Mouse (Mus musculus) heart, embryonic 15.5 days (tissue): ENCODE measurements around the gene Tlnrd1. TPM values are rescaled to one million over a fixed set of nuclear protein-coding genes. Genes with fewer than 3 reads are reported as not detected.
"Not testable (repeated sequence)": the region's sequence is repeated elsewhere in the genome, so short reads cannot be mapped to it uniquely, and the experiment has no call there.

Experiments
- ATAC-seq: fragments of 200-750 bp; cut with Nextera tagmentation; replicated peaks from 2 replicates; pipeline ENCODE4 v1.8.0; 2017; ENCODE audit warnings: low read depth, moderate TSS enrichment; ENCODE audit not compliant: insufficient number of reproducible peaks, insufficient read depth, low FRiP score
- H3K27ac ChIP-seq: fragments of 300-500 bp; sonication (generic); 2 replicates; pipeline ENCODE4 v1.5.1; 2015; ENCODE audit warnings: mild to moderate bottlenecking, inconsistent platforms
- H3K27me3 ChIP-seq: fragments of 300-500 bp; sonication (generic); 2 replicates; pipeline ENCODE4 v1.6.1; 2015; ENCODE audit warnings: inconsistent platforms
- H3K36me3 ChIP-seq: fragments of 300-500 bp; sonication (generic); 2 replicates; pipeline ENCODE4 v1.6.1; 2015; ENCODE audit warnings: mild to moderate bottlenecking, inconsistent platforms
- H3K4me1 ChIP-seq: fragments of 300-500 bp; sonication (generic); replicated peaks from 2 replicates; pipeline ENCODE4 v1.6.1; 2015; ENCODE audit warnings: inconsistent platforms
- H3K4me2 ChIP-seq: fragments of 300-500 bp; sonication (generic); 2 replicates; pipeline ENCODE4 v1.6.1; 2015; ENCODE audit warnings: inconsistent platforms, mild to moderate bottlenecking, moderate library complexity
- H3K4me3 ChIP-seq: fragments of 300-500 bp; sonication (generic); 2 replicates; pipeline ENCODE4 v1.5.1; 2015; ENCODE audit warnings: mild to moderate bottlenecking, inconsistent platforms
- H3K9ac ChIP-seq: fragments of 300-500 bp; sonication (generic); 2 replicates; pipeline ENCODE4 v1.6.1; 2015; ENCODE audit warnings: mild to moderate bottlenecking, inconsistent platforms
- H3K9me3 ChIP-seq: fragments of 300-500 bp; sonication (generic); replicated peaks from 2 replicates; pipeline ENCODE4 v1.6.1; 2016; ENCODE audit warnings: inconsistent platforms
- WGBS: fragments of 180-500 bp; shearing (Covaris S2); methylation state at CpG from one replicate; pipeline ENCODE4 v1.1.7; 2015; ENCODE audit warnings: mixed read lengths; 5-methylcytosine and 5-hydroxymethylcytosine counted together
- polyA plus RNA-seq: library from polyadenylated mRNA; unstranded; fragments of >200 nt; fragmentation: Nextera tagmentation; extraction: Ambion mirVana; gene quantifications from 2 replicates; pipeline ENCODE4 v1.2.1, GENCODE M21; 2015

Tlnrd1 gene
- polyA plus RNA-seq, 1 experiment from 2014 or later, result 10.2 TPM

DNA sequence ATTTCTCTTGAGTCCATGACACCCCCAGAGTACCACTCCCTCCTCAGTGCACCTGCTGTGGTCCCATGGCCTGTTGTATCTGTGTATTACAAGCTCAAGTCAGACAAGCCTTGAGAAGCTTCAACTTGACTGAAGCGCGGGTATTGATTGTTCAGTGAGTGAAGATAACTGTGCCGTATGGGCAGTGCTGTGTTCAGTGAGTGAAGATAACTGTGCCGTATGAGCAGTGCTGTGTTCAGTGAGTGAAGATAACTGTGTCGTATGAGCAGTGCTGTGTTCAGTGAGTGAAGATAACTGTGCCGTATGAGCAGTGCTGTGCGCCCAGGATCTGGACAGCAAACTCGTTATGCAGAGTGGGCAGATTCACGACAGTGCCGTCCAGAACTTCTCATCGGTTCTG is 14.2 kb upstream of the Tlnrd1 start:
- Histone ChIP-seq H3K36me3 (peaks cover 60% of the 10 kb centered on the region), H3K4me3 (no peak overlapping the region), H3K4me2 (no peak overlapping the region), H3K27me3 (no peaks in the 10 kb centered on the region), H3K27ac (no peak overlapping the region), H3K9ac (no peak overlapping the region), H3K4me1 (peaks cover 11% of the 10 kb centered on the region), H3K9me3 (no peaks in the 10 kb centered on the region)
- no peak for ATAC-seq
- 77% methylated on average over 11 of the region's 11 CpGs for WGBS

DNA sequence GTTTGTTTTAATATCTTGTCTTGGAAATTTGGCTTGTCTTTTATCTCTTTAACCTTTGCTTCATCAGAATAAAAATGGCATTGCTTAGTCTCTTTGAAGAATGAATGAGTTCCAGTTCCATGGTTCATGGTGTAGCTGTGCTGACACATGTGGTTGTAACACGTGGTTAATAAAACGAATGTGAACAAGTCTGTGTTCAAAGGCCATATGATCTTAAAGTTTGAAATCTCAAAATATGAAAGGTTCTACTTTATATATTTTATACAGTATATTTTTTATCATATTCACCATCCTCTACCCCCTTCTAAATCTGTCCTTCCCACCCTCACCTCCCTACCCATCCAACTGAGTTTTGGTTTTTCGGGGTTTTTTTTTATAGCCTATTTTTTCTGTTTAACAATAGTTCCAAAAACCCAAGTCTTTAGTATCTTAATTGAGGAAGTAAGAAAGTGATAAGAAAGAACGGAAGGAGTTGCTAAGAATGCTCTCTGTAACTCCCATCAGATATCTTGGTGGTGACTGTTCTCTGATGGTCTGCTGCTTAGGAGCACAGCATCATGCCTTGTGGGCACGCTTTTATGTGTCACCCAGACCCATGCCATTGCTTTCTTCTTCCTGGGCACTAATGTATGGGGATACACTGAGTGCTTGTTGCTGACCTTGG is 12.1 kb upstream of the Tlnrd1 start:
- no peak overlapping the region for H3K27ac ChIP-seq
- H3K4me2 ChIP-seq, result no peak overlapping the region
- no peaks in the 10 kb centered on the region for H3K9me3 ChIP-seq
- no peak overlapping the region for H3K4me3 ChIP-seq
- no peak overlapping the region for H3K9ac ChIP-seq
- 79% methylated on average over 5 of the region's 5 CpGs for WGBS
- H3K27me3 ChIP-seq, result no peaks in the 10 kb centered on the region
- peaks cover 60% of the 10 kb centered on the region for H3K36me3 ChIP-seq
- no peak for ATAC-seq
- H3K4me1 ChIP-seq, result peaks cover 17% of the 10 kb centered on the region

DNA sequence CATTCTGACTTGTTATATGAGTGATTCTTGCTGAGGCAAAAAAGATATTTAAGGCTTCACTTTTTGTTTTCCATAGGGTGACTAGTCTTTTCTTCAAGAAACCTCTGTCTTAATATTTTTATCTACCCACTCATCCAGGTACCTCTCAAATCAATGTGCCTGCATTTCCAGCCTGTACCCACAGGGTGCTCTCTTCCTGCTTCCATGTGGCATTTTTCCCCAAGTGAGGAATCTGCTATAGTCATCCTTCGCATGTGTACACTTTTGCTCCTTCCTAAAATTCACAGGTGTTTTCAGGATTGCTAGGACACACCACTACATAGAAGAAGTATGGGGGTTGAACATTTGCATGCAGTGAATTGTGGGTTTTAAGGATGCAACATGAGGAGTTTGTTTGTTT is 10.2 kb upstream of the Tlnrd1 start:
- 96% methylated on average over 1 of the region's 1 CpGs for WGBS
- no peak overlapping the region for H3K4me2 ChIP-seq
- H3K27me3 ChIP-seq, result no peaks in the 10 kb centered on the region
- peaks cover 43% of the 10 kb centered on the region for H3K36me3 ChIP-seq
- no peak overlapping the region for H3K4me3 ChIP-seq
- no peak for ATAC-seq
- peaks cover 17% of the 10 kb centered on the region for H3K4me1 ChIP-seq
- H3K9me3 ChIP-seq, result no peaks in the 10 kb centered on the region
- no peak overlapping the region for H3K27ac ChIP-seq
- H3K9ac ChIP-seq, result no peak overlapping the region

DNA sequence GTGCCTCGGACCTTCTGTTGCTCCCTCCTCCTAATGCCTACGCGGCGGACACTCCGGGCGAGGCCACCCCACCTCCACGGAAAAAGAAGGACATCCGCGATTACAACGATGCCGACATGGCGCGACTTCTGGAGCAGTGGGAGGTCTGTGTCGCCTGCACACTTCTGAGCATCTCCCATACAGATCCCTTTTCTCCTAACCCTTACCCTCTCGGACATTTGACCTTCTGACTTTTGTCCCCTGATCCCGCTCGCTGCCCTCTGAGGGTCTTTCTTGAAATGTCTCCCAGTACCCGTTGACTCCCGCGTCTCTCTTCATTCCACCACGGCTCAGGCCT is 8.2 kb upstream of the Tlnrd1 start:
- ATAC-seq, result no peak
- peak overlapping the region; percentile 69 for H3K9ac ChIP-seq
- under 1% methylated on average over 21 of the region's 21 CpGs for WGBS

DNA sequence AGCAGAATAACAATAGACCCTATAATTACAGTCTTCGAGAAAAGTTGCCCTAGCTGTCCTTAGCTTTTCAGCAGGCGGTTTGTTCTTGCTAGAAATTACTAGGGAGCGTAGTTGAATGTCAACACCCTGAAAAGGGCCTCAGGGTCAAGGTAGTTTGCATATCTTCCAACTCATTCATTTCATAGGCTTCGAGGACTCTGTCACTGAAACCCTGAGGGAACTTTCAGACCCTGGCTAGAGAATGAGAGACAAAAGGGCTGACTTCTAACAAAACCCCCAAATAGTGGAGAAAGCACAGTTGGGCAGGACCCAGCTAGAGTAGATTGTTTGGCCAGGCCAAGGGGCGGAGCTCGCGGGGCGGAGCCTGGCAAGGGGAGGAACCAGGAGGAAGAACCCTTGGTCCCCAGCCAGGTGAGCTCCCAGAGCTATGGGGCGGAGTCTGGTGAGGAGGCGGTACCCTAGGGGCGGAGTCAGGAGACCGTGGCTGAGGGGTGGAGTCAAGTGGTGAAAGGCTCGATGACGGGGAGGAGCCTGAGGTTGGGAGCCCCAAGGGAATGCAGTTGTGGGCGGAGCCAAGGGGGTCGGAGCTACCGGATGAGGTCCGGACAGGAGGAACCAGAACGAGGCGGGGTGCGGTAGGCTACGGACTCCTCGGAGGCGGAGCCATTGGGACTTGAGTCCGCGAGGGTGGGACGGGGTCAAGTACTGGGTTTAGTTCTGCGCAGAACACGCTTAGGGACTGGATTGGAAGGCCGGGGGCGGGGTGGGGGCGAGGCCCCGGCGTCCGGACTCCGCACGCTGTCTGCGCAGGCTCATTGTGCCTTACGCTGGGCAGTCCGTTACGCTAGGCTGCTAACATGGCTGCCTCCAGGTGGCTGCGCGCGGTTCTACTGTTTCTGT is 7.6 kb upstream of the Tlnrd1 start:
- WGBS, result 3% methylated on average over 42 of the region's 44 CpGs
- peak; percentile 97 for ATAC-seq
- Histone ChIP-seq H3K27ac (peak overlapping the region; percentile 91), H3K36me3 (peaks cover 20% of the 10 kb centered on the region; the same call in 1 of the 2 replicates), H3K9ac (peak overlapping the region; percentile 69), H3K27me3 (no peaks in the 10 kb centered on the region), H3K4me3 (peak overlapping the region; percentile 67), H3K9me3 (no peaks in the 10 kb centered on the region), H3K4me1 (peaks cover 17% of the 10 kb centered on the region), H3K4me2 (peak overlapping the region; percentile 76)

More for the DNA sequence above, 8.2 kb upstream of the Tlnrd1 start:
- peak overlapping the region; percentile 76 for H3K4me2 ChIP-seq
- H3K27me3 ChIP-seq, result no peaks in the 10 kb centered on the region
- H3K36me3 ChIP-seq, result peaks cover 22% of the 10 kb centered on the region
- H3K4me1 ChIP-seq, result peaks cover 17% of the 10 kb centered on the region
- H3K27ac ChIP-seq, result peak overlapping the region; percentile 91
- H3K4me3 ChIP-seq, result peak overlapping the region; percentile 67
- no peaks in the 10 kb centered on the region for H3K9me3 ChIP-seq

DNA sequence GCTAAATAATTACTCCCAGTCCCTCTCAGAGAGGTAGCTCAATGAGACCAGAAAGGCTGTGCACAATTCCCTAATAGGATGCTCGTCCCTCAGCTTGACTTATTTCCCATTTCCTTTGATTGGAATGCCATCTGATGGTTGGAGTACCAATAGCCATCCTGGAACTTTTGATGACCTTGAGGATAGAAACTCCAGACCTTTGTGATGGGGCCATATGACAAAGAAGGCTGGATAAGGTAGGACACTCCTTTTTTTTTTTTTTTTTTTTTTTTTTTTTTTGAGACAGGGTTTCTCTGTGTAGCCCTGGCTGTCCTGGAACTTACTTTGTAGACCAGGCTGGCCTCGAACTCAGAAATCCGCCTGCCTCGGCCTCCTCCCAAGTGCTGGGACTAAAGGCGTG is 5.8 kb upstream of the Tlnrd1 start:
- 91% methylated on average over 5 of the region's 5 CpGs for WGBS
- H3K9me3 ChIP-seq, H3K4me2 ChIP-seq, ATAC-seq, H3K9ac ChIP-seq, H3K27ac ChIP-seq, H3K36me3 ChIP-seq, H3K27me3 ChIP-seq, H3K4me3 ChIP-seq: not testable (repeated sequence)
- peaks cover 22% of the 10 kb centered on the region for H3K4me1 ChIP-seq

DNA sequence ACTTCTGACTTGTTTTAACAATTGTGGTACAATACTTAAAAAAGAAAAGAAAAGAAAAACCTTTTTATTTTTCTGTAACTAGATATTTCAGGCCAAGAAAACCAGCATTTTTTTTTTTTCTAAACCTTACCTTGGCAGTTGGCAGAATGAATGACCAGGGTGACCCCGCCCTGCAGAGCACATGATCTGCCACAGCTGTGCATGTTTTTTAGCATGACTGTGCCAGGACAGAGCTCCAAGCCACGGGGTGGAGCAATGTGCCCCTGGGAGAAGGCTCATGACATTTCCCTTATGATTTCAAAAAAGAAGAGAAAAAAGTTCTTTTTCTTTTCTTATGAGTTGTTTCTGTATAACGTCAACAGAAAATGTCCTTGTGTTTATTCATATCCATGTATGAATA is 5.3 kb upstream of the Tlnrd1 start:
- WGBS, result 63% methylated on average over 3 of the region's 3 CpGs
- no peak overlapping the region for H3K4me2 ChIP-seq
- H3K27ac ChIP-seq, result no peak overlapping the region
- ATAC-seq, result no peak
- H3K4me1 ChIP-seq, result peaks cover 22% of the 10 kb centered on the region
- no peak overlapping the region for H3K4me3 ChIP-seq
- no peaks in the 10 kb centered on the region for H3K9me3 ChIP-seq
- no peaks in the 10 kb centered on the region for H3K36me3 ChIP-seq
- no peak overlapping the region for H3K9ac ChIP-seq
- H3K27me3 ChIP-seq, result no peaks in the 10 kb centered on the region

DNA sequence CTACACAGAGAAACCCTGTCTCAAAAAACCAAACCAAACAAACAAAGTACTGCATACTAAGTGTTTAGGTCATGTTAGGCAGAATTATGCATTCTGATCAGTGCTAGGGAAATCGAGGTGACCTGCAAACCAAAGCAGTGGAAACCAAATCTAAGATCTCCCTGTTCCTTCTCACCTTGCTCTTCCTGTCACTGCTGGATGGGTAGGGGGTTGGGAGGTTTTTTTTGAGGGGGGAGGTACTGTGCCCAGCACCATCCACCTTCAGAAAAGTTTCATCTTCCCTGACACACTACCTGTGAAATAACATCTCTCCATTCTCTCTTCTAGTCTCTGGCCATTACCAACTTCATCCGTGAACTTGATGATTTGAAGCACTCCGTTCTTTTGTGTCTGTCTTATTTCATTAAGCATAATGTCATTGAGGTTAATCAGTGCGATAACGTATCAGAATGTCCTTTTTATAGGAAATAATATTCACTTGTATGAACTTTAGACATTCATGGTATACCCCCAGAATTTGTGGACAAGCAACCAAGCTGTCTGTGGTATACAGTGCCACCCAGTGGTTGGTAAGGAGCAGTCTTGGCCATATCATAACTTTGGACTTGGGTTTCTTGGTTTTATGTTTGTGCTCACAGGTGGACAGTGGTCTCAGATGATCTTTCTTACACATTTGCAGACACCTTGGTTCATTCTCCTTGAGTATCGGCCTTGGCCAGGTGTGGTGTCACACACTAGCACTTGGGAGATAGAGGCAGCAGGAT is 2.4 kb upstream of the Tlnrd1 start:
- Histone ChIP-seq H3K27ac (no peak overlapping the region), H3K4me2 (no peak overlapping the region)
- no peak for ATAC-seq

DNA sequence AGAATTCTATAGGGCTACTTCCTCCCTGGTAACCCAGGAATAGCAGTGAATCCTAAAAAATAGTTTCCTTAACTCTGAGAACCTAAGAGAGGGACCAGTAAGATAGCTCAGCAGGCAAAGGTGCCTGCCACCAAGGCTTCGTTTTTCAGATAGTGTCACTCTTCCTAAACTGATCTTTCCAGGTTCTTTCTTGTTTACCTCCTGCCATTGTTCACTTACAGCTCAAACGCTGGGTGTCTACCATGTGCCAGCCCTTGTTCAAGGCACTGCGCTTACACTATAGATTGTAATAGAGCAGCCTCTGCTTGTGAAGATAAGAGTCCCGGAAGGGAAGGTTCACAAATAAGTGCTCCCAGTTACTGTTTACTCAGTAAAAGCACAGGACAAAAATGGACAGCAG is 1.7 kb upstream of the Tlnrd1 start:
- H3K36me3 ChIP-seq, result no peaks in the 10 kb centered on the region
- no peak overlapping the region for H3K4me3 ChIP-seq
- peak overlapping the region; percentile 98; the same call in 1 of the 2 replicates for H3K27ac ChIP-seq
- 63% methylated on average over 4 of the region's 4 CpGs for WGBS
- no peak overlapping the region for H3K4me2 ChIP-seq
- no peaks in the 10 kb centered on the region for H3K9me3 ChIP-seq
- no peak overlapping the region for H3K9ac ChIP-seq
- peaks cover 27% of the 10 kb centered on the region for H3K4me1 ChIP-seq
- H3K27me3 ChIP-seq, result no peaks in the 10 kb centered on the region
- no peak for ATAC-seq

More for the DNA sequence above, 2.4 kb upstream of the Tlnrd1 start:
- Histone ChIP-seq H3K36me3 (no peaks in the 10 kb centered on the region), H3K4me1 (peaks cover 23% of the 10 kb centered on the region), H3K9me3 (no peaks in the 10 kb centered on the region), H3K9ac (no peak overlapping the region), H3K27me3 (no peaks in the 10 kb centered on the region), H3K4me3 (no peak overlapping the region)
- 92% methylated on average over 6 of the region's 6 CpGs for whole genome bisulfite sequencing

DNA sequence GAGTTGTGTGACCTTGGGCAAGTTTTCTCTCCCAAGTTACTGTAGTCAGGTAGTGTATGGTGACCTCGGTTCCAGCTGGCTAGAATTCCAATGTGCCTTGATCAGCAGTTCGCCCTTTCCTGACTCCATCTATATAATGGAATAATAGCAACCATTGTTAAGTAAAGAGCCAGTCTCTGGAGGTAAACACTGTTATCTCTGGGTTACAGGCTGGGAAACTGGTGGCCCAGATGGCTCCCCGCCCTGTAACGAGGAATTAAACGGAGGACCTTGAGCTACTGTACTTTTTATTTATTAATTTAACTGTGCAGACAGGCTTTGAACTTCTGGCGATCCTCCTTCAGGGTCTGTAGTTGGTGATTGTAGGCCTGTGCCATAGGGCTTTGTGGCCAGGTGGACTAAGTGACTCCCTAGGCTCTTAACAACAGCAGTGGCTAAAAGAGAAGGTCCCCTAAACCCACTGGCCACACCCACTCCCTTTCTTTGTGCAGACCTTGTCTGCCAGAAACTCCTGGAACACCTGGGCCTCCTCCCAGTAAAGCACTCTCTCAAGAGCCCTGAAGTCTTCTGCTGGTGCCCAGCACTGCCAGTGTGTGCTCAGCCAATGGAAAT is 922 bp upstream of the Tlnrd1 start:
- ATAC-seq, result no peak

More for the DNA sequence above, 922 bp upstream of the Tlnrd1 start:
- Histone ChIP-seq H3K27me3 (no peaks in the 10 kb centered on the region), H3K9me3 (no peaks in the 10 kb centered on the region), H3K4me1 (peaks cover 33% of the 10 kb centered on the region), H3K27ac (peak overlapping the region; percentile 98), H3K36me3 (no peaks in the 10 kb centered on the region), H3K4me2 (peak overlapping the region; percentile 86), H3K4me3 (peak overlapping the region; percentile 72), H3K9ac (peak overlapping the region; percentile 89)
- WGBS, result 32% methylated on average over 6 of the region's 6 CpGs
